Mouse (Mus musculus): ENCODE results near the gene Cdc37.

Gene Cdc37

GRCm38 (mm10) chr9:21100447-21101161, 49.2 kb downstream of the Cdc37 start:
- no peak for DNase-seq (ENCODE audit: low spot score in 2 of 2)

GRCm38 (mm10) chr9:21097793-21098192, 52.0 kb downstream of the Cdc37 start:
- DNase-seq (ENCODE audit: low spot score in 2 of 2): peak; percentile 74 to 75

- no peak for DNase-seq (ENCODE audit: low spot score in 2 of 2)
Measured at GRCm38 (mm10) chr9:21095958-21096357, 53.8 kb downstream of the Cdc37 start.

- no peak for DNase-seq (ENCODE audit: low spot score in 2 of 2)
Measured at GRCm38 (mm10) chr9:21093423-21093822, 56.4 kb downstream of the Cdc37 start.

- peak; percentile 96 to 97 for DNase-seq (ENCODE audit: low spot score in 2 of 2)
Measured at GRCm38 (mm10) chr9:21091707-21092320, 58.0 kb downstream of the Cdc37 start, which contains the start of the genes Gm38431 and Raver1. Gm38431 (minus strand) TSS chr9:21091997. Raver1 (minus strand) TSS chr9:21092008.

GRCm38 (mm10) chr9:21090972-21091706, 58.6 kb downstream of the Cdc37 start:
- peak in 1 of 2 experiments; percentile 20 for DNase-seq (ENCODE audit: low spot score in 2 of 2)

GRCm38 (mm10) chr9:21090537-21090936, 59.2 kb downstream of the Cdc37 start:
- no peak for DNase-seq (ENCODE audit: low spot score in 2 of 2)

- no peak for DNase-seq (ENCODE audit: low spot score in 2 of 2)
Measured at GRCm38 (mm10) chr9:21083324-21083723, 66.5 kb downstream of the Cdc37 start.
